Comparison of ENCODE assay signal across 21 mouse cellular contexts in genomic region chr7:120069164-120069563, GRCm38 (mm10). TPM values are rescaled to one million over a fixed set of nuclear protein-coding genes. Genes with fewer than 3 reads are reported as not detected.
DNase-seq lines count a peak whose midpoint lies in the region; ATAC-seq and TF ChIP-seq lines count a peak whose summit lies in the region.
"Had no signal": no experiment of that assay in that cellular context is flagged by ENCODE, and none has a peak within 500 bp of the region (broad histone marks: within the 10 kb centered on the region; RNA-seq: fewer than 3 reads in every experiment).

No protein-coding gene starts in this region.

- ATAC-seq in embryonic facial prominence, embryonic 11.5 days (replicated peaks; ENCODE audit: insufficient number of reproducible peaks, low FRiP score, low TSS enrichment, low read depth): 0 out of 2 replicates have a peak, but pooled peaks have one; percentile 18
- ATAC-seq in midbrain, embryonic 14.5 days (ENCODE audit: low FRiP score, low TSS enrichment): no peak
- ATAC-seq in midbrain, embryonic 15.5 days (replicated peaks): no peak
- ATAC-seq in forebrain, postnatal 0 days: peak; percentile 27; the same call in 1 of the 2 replicates
- ATAC-seq: Patski had no signal

- no peak overlapping the region for H3K4me2 ChIP-seq in embryonic facial prominence, embryonic 11.5 days (ENCODE audit: low read depth, low read length)
- no peak overlapping the region for H3K4me2 ChIP-seq in midbrain, embryonic 14.5 days (ENCODE audit: low read length)
- no peak overlapping the region for H3K4me2 ChIP-seq in midbrain, embryonic 15.5 days
- H3K4me2 ChIP-seq in forebrain, postnatal 0 days (ENCODE audit: low read depth): no peak overlapping the region
- H3K4me2 ChIP-seq: embryonic facial prominence, embryonic 13.5 days; heart, embryonic 15.5 days; hindbrain, embryonic 15.5 days had no signal

- H3K4me3 ChIP-seq in embryonic facial prominence, embryonic 11.5 days (ENCODE audit: low read depth, low read length): no peak overlapping the region
- no peak overlapping the region for H3K4me3 ChIP-seq in embryonic facial prominence, embryonic 10.5 days
- no peak overlapping the region for H3K4me3 ChIP-seq in midbrain, embryonic 14.5 days (replicated peaks; ENCODE audit: low read depth, low read length)
- H3K4me3 ChIP-seq in midbrain, embryonic 15.5 days: no peak overlapping the region
- no peak overlapping the region for H3K4me3 ChIP-seq in forebrain, postnatal 0 days (ENCODE audit: low read depth, low read length)
- H3K4me3 ChIP-seq: embryonic facial prominence, embryonic 13.5 days; heart, embryonic 15.5 days; hindbrain, embryonic 15.5 days had no signal

- 42% methylated on average over 3 of the region's 3 CpGs for WGBS in embryonic facial prominence, embryonic 11.5 days
- WGBS in embryonic facial prominence, embryonic 10.5 days: 38% methylated on average over 3 of the region's 3 CpGs
- WGBS in midbrain, embryonic 14.5 days: 16% methylated on average over 3 of the region's 3 CpGs
- 19% methylated on average over 3 of the region's 3 CpGs for WGBS in midbrain, embryonic 15.5 days
- 23% methylated on average over 3 of the region's 3 CpGs for WGBS in forebrain, postnatal 0 days

- H3K4me1 ChIP-seq in embryonic facial prominence, embryonic 11.5 days (ENCODE audit: control insufficient read depth, insufficient read depth, low read length): no peaks in the 10 kb centered on the region
- H3K4me1 ChIP-seq in embryonic facial prominence, embryonic 10.5 days: no peaks in the 10 kb centered on the region
- H3K4me1 ChIP-seq in midbrain, embryonic 14.5 days (ENCODE audit: control insufficient read depth, insufficient read depth, low read length): 0 out of 2 replicates have a peak, but pooled peaks cover 4% of the 10 kb centered on the region
- no peaks in the 10 kb centered on the region for H3K4me1 ChIP-seq in midbrain, embryonic 15.5 days
- H3K4me1 ChIP-seq in forebrain, postnatal 0 days (ENCODE audit: insufficient read depth): no peaks in the 10 kb centered on the region
- H3K4me1 ChIP-seq: embryonic facial prominence, embryonic 13.5 days; heart, embryonic 15.5 days; hindbrain, embryonic 15.5 days had no signal

- no peak for TF ChIP-seq CTCF in forebrain, postnatal 0 days (IDR thresholded peaks at IDR 0.05; ENCODE audit: low read depth)

- H3K9ac ChIP-seq in embryonic facial prominence, embryonic 11.5 days (replicated peaks; ENCODE audit: low read length): no peak overlapping the region
- no peak overlapping the region for H3K9ac ChIP-seq in midbrain, embryonic 14.5 days (replicated peaks; ENCODE audit: low read length)
- no peak overlapping the region for H3K9ac ChIP-seq in midbrain, embryonic 15.5 days
- no peak overlapping the region for H3K9ac ChIP-seq in forebrain, postnatal 0 days
- H3K9ac ChIP-seq: embryonic facial prominence, embryonic 13.5 days; heart, embryonic 15.5 days; hindbrain, embryonic 15.5 days had no signal

- no peak for DNase-seq in embryonic facial prominence, embryonic 11.5 days (ENCODE audit: low spot score)
- no peak for DNase-seq in embryonic facial prominence, embryonic 10.5 days (ENCODE audit: low spot score)
- DNase-seq in midbrain, embryonic 14.5 days: peak; percentile 12
- no peak for DNase-seq in forebrain, postnatal 0 days
- peak; percentile 28 for DNase-seq in retina, embryonic 14.5 days (ENCODE audit: low spot score)
- DNase-seq in layer of hippocampus, adult 9-10 months (ENCODE audit: low spot score): no peak
- no peak for DNase-seq in right cerebral cortex, postnatal 4 days
- DNase-seq: cerebellum, adult 11 months; cerebellum, postnatal 25 days; gastrocnemius, postnatal 36 days; kidney, adult 8-10 months; liver; lung, adult 18-20 months; lung, postnatal 36 days; right cerebral cortex, postnatal 14 days; thymus, postnatal 4 days had no signal

- H3K9me3 ChIP-seq in embryonic facial prominence, embryonic 11.5 days (replicated peaks; ENCODE audit: control insufficient read depth, low read length): no peaks in the 10 kb centered on the region
- H3K9me3 ChIP-seq in embryonic facial prominence, embryonic 10.5 days: no peaks in the 10 kb centered on the region
- no peaks in the 10 kb centered on the region for H3K9me3 ChIP-seq in midbrain, embryonic 14.5 days (ENCODE audit: control insufficient read depth, low read length)
- no peaks in the 10 kb centered on the region for H3K9me3 ChIP-seq in midbrain, embryonic 15.5 days
- H3K9me3 ChIP-seq in forebrain, postnatal 0 days (ENCODE audit: low read length): no peaks in the 10 kb centered on the region
- H3K9me3 ChIP-seq: embryonic facial prominence, embryonic 13.5 days; heart, embryonic 15.5 days; hindbrain, embryonic 15.5 days had no signal

- no peaks in the 10 kb centered on the region for H3K27me3 ChIP-seq in embryonic facial prominence, embryonic 11.5 days (ENCODE audit: control insufficient read depth, insufficient read depth, low read length)
- no peaks in the 10 kb centered on the region for H3K27me3 ChIP-seq in embryonic facial prominence, embryonic 10.5 days (replicated peaks; ENCODE audit: low read depth, poor library complexity, severe bottlenecking)
- H3K27me3 ChIP-seq in midbrain, embryonic 14.5 days (ENCODE audit: control insufficient read depth, insufficient read depth, low read length): no peaks in the 10 kb centered on the region
- H3K27me3 ChIP-seq in midbrain, embryonic 15.5 days (replicated peaks): no peaks in the 10 kb centered on the region
- no peaks in the 10 kb centered on the region for H3K27me3 ChIP-seq in forebrain, postnatal 0 days (ENCODE audit: insufficient read depth, low read length)
- H3K27me3 ChIP-seq: embryonic facial prominence, embryonic 13.5 days; heart, embryonic 15.5 days; hindbrain, embryonic 15.5 days; Patski had no signal

- no peak overlapping the region for H3K27ac ChIP-seq in embryonic facial prominence, embryonic 11.5 days (replicated peaks; ENCODE audit: low read depth, low read length)
- H3K27ac ChIP-seq in embryonic facial prominence, embryonic 10.5 days (replicated peaks): no peak overlapping the region
- H3K27ac ChIP-seq in midbrain, embryonic 14.5 days (replicated peaks; ENCODE audit: low read depth, low read length): no peak overlapping the region
- no peak overlapping the region for H3K27ac ChIP-seq in midbrain, embryonic 15.5 days
- H3K27ac ChIP-seq in forebrain, postnatal 0 days (ENCODE audit: low read depth, low read length): no peak overlapping the region
- H3K27ac ChIP-seq: embryonic facial prominence, embryonic 13.5 days; heart, embryonic 15.5 days; hindbrain, embryonic 15.5 days had no signal

- H3K36me3 ChIP-seq in embryonic facial prominence, embryonic 11.5 days (replicated peaks; ENCODE audit: control insufficient read depth, insufficient read depth, low read depth, low read length): no peaks in the 10 kb centered on the region
- no peaks in the 10 kb centered on the region for H3K36me3 ChIP-seq in embryonic facial prominence, embryonic 10.5 days (replicated peaks)
- H3K36me3 ChIP-seq in midbrain, embryonic 14.5 days (ENCODE audit: control insufficient read depth, insufficient read depth, low read length): no peaks in the 10 kb centered on the region
- H3K36me3 ChIP-seq in midbrain, embryonic 15.5 days (replicated peaks): no peaks in the 10 kb centered on the region
- H3K36me3 ChIP-seq in forebrain, postnatal 0 days (ENCODE audit: insufficient read depth): no peaks in the 10 kb centered on the region
- H3K36me3 ChIP-seq: embryonic facial prominence, embryonic 13.5 days; heart, embryonic 15.5 days; hindbrain, embryonic 15.5 days had no signal

RNA-seq across cellular contexts. Expression of gene Dnah3, which starts 25.9 kb away (rescaled TPM):
- not detected in 2 replicates for polyA plus RNA-seq in embryonic facial prominence, embryonic 11.5 days (2014; fragmentation: Nextera tagmentation; extraction: Ambion mirVana)
- not detected in 2 replicates for polyA plus RNA-seq in embryonic facial prominence, embryonic 10.5 days (2016; fragmentation: Nextera tagmentation; extraction: Ambion mirVana)
- polyA plus RNA-seq in midbrain, embryonic 14.5 days (2014; fragmentation: Nextera tagmentation; extraction: Ambion mirVana): 0.04 TPM in 1 of 2 replicates, not detected in the other
- 0.21 and 0.29 TPM in 2 replicates for polyA plus RNA-seq in midbrain, embryonic 15.5 days (2015; fragmentation: Nextera tagmentation; extraction: Ambion mirVana)
- total RNA-seq in forebrain, postnatal 0 days (2014; rRNA removed): 0.81 and 1.5 TPM in 2 replicates
- polyA plus RNA-seq in forebrain, postnatal 0 days (2015; fragmentation: Nextera tagmentation; extraction: Ambion mirVana): 0.15 and 0.25 TPM in 2 replicates
- polyA plus RNA-seq: embryonic facial prominence, embryonic 13.5 days; Patski had no signal

RNA-seq across cellular contexts. Expression of gene Tmem159, which starts 33.0 kb away (rescaled TPM):
- polyA plus RNA-seq in embryonic facial prominence, embryonic 11.5 days (2014; fragmentation: Nextera tagmentation; extraction: Ambion mirVana): 26.7 and 27.6 TPM in 2 replicates
- polyA plus RNA-seq in embryonic facial prominence, embryonic 10.5 days (2016; fragmentation: Nextera tagmentation; extraction: Ambion mirVana): 26.0 and 27.8 TPM in 2 replicates
- 9.5 and 33.7 TPM in 2 replicates for polyA plus RNA-seq in midbrain, embryonic 14.5 days (2014; fragmentation: Nextera tagmentation; extraction: Ambion mirVana)
- 10.6 and 10.8 TPM in 2 replicates for polyA plus RNA-seq in midbrain, embryonic 15.5 days (2015; fragmentation: Nextera tagmentation; extraction: Ambion mirVana)
- total RNA-seq in forebrain, postnatal 0 days (2014; rRNA removed): 12.6 and 14.6 TPM in 2 replicates
- 12.2 and 17.4 TPM in 2 replicates for polyA plus RNA-seq in forebrain, postnatal 0 days (2015; fragmentation: Nextera tagmentation; extraction: Ambion mirVana)

Comparison
In these comparisons a context has a peak if more than half of its experiments do, and no peak if none do; other contexts are left out.
1. ATAC-seq: peak in embryonic facial prominence, embryonic 11.5 days (single experiment) and forebrain, postnatal 0 days (single experiment); none in midbrain, embryonic 14.5 days (single experiment) and midbrain, embryonic 15.5 days (single experiment).
2. DNase-seq: peak in midbrain, embryonic 14.5 days (single experiment) and retina, embryonic 14.5 days (single experiment); none in embryonic facial prominence, embryonic 11.5 days (single experiment), embryonic facial prominence, embryonic 10.5 days (single experiment), forebrain, postnatal 0 days (single experiment), layer of hippocampus, adult 9-10 months (single experiment) and right cerebral cortex, postnatal 4 days (single experiment).